Mouse (Mus musculus) T-helper 17 cell (primary cell): ENCODE measurements around the gene Erlin1.

Experiments used
- in situ Hi-C, 2 experiments: fragments of 300-600 bp; cut with MboI, MseI; formaldehyde crosslinking; loops; 1 replicate in 1 of 2; 2 replicates in 1 of 2; pipeline ENCODE4 v1.15.1; 2025; ENCODE audit warnings: high pct_unique_total_duplicates in 2 of 2

Gene Erlin1

DNA sequence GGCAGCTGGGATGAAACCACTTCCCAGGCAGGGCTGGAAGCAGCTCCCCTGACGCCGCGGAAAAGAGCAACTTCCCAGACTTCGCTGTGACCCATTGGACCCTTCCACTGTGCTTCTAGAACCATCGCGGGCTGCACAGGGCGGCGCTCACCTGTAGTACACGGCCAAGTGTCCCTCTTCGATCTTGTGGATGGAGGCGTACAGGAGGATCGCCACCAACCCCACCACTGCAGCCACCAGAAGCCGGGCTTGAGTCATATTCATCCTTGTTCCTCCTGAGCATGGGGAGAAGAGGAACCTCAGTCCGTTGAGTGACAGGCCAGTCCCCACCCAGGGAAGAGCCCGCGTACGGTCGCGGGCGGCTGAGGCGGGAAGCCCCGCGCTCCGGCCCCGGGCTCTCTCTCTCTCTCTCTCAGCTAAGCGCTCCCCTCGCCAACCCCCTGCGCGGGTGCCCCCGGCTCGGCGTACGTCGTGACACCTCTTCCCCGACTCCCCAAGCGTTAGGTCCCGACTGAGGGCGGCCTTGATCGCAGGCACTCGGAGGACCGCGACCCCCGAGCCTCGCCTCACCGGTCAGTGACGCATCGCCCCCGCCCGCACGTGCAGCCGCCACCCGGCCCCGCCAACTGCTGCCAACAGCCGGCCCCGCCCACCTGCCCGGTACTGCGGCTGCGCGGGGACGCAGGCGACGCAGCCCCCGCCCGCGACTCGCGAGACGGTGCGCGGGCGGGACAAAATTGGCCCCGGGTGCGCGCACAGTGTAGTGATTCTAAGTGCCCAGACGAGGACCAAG, at the start of gene Erlin1:
Erlin1 (minus strand) TSS at position 665 of the 793 bp plus-strand sequence.
- in situ Hi-C loops: loop anchor here in 1 of 2 experiments (5.0 kb wide), 1 partner anchor 38 kb away; the partner anchor contains the start of gene Chuk

DNA sequence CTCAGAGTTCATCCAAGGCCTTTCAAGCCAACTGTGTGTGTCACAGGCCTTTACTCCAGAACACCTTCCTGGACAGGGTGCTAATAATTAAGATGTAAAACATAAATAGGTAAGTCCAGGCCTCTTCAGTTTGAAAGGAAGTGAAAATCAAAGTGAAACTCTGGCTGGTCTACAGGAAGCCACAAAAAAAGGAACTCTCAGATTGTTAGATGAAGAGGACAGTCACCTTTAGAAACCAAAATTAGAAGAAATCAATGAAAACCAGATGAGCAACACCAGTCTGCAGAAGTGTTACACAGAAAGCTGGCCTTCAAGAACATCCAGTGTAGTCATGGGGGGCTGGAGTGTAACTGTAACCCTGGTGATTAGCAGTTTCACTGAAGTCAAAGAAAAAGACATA, 48.2 kb upstream of the Erlin1 start:
- in situ Hi-C loops: no loop called here

DNA sequence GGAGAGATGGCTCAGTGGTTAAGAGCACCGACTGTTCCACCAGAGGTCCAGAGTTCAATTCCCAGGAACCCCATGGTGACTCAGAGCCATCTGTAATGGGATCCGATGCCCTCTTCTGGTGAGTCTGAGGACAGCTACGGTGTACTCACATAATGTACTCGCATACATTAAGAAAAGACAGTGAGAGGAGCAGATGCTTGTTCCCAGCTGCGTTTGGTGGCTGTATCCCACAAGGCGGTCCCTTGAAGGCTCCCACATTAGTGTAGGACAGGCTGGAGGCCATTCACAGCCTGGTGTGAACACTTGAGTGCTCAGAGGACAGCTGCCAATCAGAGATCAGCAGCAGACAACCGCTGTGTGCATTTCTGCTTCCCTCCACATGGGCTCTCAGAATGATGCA, 42.1 kb upstream of the Erlin1 start:
- in situ Hi-C loops: no loop called here

DNA sequence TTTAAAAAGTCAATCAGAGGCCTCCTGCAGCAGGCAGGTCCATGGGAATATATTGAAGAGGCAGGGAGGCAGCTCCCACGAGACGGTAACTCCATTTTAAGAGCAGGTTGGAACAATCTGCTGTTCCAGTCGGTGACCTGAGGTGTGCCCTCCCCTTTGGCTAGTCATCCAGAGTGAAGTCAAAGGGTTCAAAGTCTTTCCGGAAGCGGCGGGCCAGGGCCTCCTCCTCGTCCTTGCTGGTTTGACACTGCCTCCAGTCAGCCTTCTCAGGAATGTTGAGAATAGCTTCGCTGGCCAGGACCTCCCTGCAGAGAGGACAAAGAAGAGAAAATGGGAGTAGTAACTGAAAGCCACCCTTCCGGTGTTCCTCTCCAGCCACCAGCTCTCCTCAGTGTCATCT, 40.8 kb upstream of the Erlin1 start:
- in situ Hi-C loops: no loop called here

DNA sequence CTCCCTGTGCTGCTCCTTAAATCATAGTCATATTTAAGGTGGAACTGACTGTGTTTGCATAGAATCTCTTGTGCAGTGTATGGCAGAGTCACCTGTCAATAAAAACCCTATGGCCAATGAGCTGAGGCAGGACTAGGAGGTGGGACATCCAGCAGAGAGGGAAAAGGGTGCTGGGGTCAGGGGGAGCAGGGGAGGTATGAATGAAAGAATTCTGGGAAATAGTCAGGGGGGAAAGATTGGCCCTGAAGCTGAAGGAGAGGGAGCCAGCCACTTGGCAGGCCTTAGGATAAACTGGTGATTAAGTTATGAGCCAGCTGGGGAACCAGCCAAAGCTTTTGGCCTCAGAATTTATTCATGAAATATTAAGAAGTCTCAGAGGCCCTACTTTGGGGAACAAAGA, 39.4 kb upstream of the Erlin1 start:
- in situ Hi-C loops: loop anchor here in 1 of 2 experiments (5.0 kb wide), 1 partner anchor 42 kb away; the partner anchor contains the start of gene Erlin1

DNA sequence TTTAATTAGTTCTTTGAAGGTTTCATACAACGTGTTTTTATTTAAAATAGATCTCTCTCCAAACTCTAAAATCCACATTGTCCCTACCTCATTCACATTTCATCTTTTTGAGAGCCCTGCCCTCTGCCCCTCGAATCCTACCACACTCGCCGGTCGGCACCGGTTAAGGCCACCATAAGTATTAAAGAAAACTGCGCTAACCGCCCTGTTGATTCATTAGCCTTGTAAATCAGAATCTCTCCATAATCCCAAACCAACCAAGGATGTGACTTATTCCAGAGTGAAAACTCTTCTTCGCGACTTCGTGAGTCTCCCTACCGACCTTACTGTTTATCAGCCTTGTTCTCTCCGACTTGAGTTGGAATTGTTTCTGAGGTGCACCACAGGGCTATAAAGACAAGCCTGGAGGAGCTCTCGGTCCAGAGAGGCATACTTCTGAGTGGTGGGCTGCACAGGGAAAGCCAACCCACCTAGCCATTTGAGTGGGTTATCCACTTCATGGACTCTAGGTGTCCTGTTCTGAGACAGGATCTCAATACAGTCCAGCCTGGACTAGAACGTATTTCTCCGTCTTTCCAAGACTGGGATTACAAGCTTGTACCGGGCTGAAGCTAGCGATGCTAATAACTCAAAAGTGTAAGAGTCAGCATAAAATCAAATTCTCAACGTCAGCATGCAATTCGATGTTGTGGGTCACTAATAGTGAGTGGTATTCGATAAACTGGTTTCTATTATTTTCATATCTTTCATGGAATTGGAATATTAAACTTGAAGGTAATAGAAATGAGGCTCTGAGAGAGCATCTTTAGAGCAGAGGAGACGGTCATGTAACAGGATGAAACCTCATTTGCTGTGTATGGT, 38.3 kb upstream of the Erlin1 start:
- in situ Hi-C loops: loop anchor here in 1 of 2 experiments (5.0 kb wide), 1 partner anchor 41 kb away; the partner anchor contains the start of gene Erlin1

DNA sequence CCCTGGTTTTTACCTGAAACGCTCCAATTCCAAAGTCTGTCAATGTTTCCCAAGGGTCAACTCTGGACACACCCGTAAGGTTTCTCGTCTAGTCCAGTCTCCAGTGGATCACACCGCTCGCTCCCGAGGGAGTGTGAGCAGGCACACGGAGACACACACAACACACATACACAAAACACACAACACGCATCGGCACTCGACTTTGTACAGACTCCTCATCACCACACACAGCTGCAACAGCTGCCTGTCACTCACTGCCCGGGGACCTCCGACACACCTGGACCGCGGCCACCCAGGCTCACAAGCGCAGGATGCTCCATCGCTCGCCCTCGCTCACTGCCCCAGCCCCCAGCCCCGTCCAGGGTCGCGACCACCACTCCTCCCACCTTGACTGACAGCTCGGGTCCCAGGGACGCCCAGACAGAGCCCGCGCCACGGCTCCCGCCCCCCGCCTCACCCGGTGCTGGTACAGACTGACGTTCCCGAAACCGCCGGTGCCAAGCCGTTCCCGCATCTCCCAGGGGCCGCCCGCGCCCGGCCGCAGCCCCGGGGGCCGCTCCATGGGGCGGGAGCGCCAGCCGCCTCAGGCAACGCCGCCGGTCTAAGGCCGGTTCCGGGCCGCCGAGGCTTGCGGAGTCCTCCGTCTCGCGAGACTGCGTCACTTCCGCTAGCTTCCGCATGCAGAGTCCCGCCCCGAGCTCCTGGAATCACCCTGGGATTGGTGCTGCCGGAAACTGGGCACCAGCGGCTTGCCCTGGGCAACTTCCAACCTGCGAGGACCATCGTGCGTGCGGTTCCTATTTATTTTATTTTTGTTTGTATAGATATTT, 37.5 kb upstream of the Erlin1 start, which contains the start of gene Chuk:
Chuk (minus strand) TSS at position 650 of the 830 bp plus-strand sequence.
- in situ Hi-C loops: loop anchor here in 1 of 2 experiments (5.0 kb wide), 1 partner anchor 40 kb away; the partner anchor contains the start of gene Erlin1

DNA sequence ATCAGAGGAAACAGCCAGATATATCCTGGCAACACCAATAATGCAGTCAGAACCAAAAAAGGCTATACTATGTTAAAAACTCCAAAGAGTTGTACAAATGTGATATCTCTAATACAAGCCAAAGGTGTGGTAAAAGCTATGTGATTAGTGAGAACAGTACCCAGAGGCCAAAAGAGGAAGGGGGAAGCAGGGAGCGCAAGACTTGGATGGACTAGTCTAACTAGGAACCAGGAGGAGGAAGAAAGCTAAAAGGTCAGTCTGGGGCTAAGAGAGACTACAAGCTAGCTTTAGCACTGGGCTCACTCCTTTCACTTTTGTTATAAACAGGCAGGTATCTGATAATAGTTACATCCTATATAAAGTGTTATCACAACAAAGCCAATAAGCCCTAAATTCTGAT, 34.8 kb upstream of the Erlin1 start:
- in situ Hi-C loops: no loop called here

DNA sequence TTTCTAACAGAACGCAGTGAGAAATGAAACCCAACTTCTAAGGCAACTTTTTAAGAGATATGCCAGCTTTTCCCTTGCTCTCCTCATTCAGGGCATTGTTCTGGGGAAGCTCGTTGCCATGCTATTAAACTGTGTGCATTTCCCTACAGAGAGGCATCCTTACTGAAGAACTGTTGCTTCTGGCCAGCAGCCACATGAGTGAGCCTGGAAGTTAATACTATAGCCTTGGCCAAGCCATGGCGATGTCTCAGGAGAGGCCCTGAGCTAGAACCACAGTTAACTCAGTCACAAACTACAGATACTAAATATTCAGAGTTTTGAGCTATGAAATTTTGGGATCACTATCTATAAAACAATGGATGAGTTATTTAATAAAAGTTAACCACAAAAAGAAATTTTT, 33.4 kb upstream of the Erlin1 start:
- in situ Hi-C loops: no loop called here

DNA sequence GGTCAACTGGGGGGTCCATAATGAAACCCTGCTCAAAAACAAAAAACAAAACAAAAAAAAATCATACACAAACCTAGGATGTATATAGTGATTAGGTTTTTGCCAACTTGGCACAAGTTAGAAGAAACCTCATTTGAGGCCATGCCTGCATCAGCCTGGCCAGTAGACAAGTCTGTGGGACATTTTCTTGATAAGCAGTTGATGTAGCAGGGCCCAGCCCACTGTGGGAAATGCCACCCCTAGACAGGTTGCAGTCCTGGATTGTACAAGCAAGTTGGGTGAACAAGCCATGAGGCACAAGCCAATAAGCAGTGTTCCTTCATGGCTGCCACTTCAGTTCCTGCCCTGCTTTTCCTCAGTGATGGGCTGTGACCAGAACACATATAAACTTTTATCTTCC, 31.3 kb upstream of the Erlin1 start:
- in situ Hi-C loops: no loop called here

DNA sequence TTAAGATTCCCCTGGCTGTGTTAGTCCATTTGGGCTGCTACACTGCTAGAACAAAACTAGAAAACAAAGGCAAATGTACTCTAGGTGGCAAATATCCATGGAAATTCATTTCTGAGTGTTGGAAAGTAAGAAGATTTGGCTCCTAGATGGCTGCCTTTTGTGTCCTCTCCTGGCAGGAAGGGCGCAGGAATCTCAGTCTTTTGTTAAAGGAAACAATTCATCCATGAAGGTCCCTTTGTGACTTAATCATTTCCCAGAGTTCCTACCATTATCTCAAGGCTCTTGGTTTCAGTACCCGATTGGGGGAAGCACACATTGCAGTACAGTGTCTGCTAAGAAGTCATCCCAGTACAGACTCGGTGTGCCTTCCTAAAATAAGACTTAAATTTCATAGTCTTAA, 16.7 kb upstream of the Erlin1 start:
- in situ Hi-C loops: no loop called here

DNA sequence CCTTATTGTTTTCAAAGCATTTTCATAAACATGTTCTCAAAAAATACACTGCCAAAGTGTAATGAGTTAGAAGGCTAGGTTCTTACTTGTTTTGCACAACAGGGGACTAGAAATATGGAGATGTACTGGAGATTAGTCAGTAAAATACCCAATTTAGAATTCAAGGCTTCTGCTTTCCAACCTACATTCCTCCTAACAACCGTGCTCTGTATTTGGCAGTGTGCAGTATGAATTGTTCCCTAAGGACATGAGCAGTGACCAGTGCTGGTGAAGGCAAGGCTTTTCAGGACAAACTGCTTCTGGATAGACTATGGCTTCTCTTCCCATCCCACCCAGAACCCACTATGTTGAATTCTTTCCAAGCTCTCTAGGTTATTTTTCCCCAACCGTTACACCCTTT, 11.3 kb upstream of the Erlin1 start:
- in situ Hi-C loops: no loop called here

DNA sequence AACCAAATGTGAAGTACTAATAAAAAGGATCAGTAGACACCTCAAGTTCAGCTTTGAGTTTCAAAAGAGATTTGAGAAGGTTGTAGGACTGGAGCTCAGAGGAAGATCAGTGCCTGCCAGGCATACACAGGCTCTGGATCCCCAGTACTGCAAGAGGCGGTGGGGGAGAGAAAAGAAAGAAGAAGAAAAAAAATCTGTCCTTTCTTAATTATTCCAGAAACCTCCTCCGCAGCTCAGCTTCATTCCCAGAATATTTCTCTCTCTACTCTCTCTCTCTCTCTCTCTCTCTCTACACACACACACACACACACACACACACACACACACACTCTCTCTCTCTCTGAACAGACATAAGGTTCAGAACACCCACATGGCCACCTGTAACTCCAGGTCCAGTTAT, 10.4 kb upstream of the Erlin1 start:
- in situ Hi-C loops: no loop called here

DNA sequence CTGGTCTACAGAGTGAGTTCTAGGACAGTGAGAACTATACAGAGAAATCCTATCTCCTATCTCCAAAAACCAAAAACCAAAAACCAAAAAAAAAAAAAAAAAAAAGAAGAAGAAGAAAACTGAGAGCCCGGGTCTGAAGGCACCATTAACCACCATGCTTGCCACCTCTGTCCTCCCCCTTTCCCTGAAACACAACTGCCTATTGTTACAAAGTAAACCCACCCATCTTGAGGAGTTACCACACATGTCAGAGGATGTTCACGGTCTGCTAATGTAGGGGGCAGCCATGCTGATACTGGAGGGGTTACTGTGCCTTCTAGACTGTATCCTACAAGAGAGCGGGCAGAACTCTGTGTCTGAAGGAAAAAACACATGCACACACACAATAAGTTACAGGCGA, 7.4 kb upstream of the Erlin1 start:
- in situ Hi-C loops: no loop called here

DNA sequence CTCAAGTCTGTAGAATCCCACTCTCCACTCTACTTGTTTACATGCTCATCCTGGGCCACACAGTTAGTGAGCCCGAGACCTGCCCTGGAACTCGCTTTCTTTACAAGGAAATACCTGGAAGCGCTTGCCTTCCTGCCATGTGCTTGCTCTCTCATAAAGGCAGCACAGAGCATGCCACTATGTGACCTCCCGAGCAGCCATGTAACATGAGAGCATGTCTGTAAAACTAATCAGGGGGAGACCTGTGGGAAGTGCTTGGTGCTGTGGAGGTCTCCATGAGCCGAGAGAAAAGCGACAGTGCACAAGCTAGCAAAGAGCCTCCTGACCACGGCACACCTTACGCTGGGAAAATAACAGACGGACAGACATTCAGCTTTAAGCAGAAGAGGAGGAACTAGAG, 6.9 kb upstream of the Erlin1 start:
- in situ Hi-C loops: no loop called here

DNA sequence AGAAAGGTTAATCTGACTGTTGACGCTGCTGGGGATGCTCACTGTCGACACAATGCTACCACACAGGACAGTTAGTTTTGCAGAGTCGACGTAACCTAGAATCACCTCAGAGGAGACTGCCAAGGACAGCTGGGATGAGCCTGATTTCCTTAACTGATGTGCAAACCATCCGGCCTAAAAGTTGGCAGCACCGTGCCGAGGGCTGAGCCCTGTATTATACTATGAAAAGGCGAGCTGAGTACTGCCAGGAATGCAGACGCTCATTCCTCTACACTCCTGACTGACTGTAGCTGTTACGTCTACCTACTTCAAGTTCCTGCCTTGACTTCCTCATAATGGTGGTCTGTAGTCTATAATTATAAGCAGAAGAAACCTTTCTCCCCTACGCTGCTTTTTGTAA, 5.4 kb upstream of the Erlin1 start:
- in situ Hi-C loops: no loop called here

DNA sequence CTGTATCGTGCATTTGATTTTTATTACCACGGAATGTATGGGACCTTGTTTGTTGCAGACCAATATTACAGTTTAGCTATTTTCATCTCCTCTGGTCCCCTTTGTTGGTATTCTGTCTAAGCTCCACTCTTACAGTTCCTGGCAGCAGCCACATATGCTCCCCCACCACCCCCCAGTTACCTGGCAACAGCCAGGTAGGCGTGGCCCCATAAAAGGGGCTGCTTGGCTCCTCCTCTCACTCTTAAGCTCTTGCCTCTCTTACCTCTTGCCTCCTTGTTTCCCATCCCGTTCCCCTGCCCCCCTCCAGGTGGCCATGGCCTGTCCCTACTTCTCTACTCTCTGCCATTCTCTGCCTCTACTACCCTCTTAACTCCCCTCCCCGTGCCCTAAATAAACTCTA, 1.6 kb upstream of the Erlin1 start:
- in situ Hi-C loops: no loop called here

DNA sequence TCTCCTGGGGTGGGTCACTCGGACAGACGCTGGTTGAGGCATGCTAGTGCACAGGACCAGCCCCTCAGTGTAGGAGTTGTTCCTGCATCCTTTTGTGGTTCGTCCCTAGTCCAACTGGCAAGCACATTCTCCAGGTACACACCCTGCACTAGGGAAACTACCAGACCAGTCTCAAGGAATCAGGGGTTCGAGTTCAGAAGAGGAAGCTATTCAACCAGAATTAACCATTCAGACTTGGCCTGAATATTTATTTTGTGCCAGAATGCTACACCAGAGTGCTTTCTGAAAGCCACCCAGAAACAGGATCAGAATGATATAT, 288 bp upstream of the Erlin1 start:
- in situ Hi-C loops: loop anchor here in 1 of 2 experiments (5.0 kb wide), 1 partner anchor 37 kb away; the partner anchor contains the start of gene Chuk

DNA sequence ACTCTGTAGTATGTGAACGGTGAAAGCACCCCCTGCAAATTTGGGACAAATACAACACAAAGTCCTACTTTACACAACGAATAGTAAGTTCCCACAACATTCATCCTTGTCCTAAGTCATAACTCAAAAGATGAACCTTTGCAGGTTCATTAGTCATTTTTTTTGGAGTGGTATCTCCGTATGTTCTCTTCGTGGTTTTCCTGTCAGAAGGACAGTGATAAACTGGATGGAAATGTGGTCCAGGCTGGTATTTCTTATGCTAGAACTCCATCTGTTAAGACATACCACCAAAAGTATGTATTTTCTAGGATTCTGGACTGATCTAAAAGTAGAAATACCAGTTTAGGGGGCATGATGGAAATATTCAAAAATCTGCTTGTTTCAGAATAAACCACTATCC, 1.4 kb downstream of the Erlin1 start:
- in situ Hi-C loops: loop anchor here in 1 of 2 experiments (5.0 kb wide), 1 partner anchor 39 kb away; the partner anchor contains the start of gene Chuk

DNA sequence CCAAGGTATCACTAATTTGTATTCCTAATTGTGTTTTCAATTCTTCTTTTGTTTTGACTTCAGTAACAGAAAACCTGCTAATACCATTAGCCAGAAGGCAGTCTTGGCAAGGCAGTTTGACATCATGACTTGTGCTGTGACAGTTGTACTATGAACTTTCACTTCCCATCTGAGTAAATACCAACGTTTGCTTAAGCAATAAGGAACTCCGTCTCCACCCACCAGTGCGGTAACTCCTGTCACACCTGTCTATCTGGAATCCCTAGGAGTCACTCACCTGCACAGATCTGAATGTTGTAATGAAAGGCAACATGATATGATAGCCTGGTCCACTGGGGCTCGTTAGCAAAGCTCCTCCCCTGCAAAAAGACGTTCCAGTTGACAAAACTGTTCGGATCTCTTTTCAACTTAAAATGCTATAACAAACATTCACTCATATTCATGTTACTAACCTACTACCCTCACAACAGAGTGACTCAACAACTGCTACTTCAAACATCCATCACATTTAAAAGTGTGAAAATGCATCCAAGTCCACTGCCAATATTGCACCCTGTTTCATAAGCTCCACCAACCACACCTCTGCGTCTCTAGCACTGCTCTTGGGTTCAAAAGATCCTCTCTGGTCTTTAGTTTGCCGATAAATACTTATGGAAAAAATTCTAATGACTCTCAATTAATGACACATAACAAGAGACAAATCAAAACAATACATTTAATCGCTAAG, 2.1 kb downstream of the Erlin1 start:
- in situ Hi-C loops: loop anchor here in 1 of 2 experiments (5.0 kb wide), 1 partner anchor 40 kb away; the partner anchor contains the start of gene Chuk

DNA sequence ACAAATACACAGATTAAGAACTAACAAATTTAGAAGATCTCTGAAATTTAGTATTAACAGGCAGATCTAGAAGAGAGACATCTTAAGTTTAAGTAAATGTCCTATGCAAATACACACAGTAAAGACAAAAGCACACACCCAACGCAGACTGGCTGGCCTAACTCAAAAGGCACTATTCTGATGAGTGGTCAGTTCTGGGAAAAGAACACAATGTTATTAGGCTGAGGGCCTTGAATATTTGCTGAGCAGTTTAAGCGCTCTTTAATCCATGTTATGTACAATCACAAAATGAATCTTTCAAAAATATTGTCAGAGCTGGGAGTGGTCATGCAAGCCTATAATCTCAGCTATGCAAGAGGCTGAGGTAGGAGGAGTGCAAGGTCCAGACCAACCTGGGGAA, 4.9 kb downstream of the Erlin1 start:
- in situ Hi-C loops: loop anchor here in 1 of 2 experiments (5.0 kb wide), 1 partner anchor 43 kb away; the partner anchor contains the start of gene Chuk
